ENCODE assay signal across 25 mouse cellular contexts in the genomic region with DNA sequence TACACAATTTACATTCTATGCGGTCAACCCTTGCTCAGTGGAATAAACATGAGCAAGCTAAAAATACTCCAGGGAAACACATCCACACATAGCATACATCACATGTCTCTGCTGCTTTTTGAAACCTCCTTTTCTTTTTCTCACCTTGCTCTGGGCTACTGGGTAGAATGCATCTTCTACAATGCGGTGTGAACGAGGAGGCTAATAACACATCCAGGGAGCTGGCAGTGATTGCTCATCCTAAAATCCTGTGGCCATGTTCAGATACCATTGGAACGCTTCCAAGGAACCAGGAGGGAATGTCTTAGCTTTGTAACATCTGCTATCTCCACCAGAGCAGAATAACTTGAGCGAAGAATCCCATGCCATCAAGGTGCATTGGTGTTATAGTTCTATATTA.
DNase-seq lines count a peak whose midpoint lies in the region; ATAC-seq and TF ChIP-seq lines count a peak whose summit lies in the region.
"Had no signal": no experiment of that assay in that cellular context is flagged by ENCODE, and none has a peak within 500 bp of the region (broad histone marks: within the 10 kb centered on the region; RNA-seq: fewer than 3 reads in every experiment).

No protein-coding gene starts in this region.

- TF ChIP-seq CTCF in forebrain, postnatal 0 days (IDR thresholded peaks at IDR 0.05; ENCODE audit: low read depth), result no peak
- TF ChIP-seq CTCF in hindbrain, postnatal 0 days (IDR thresholded peaks at IDR 0.05; ENCODE audit: low read depth), result no peak
- TF ChIP-seq CTCF in midbrain, postnatal 0 days (IDR thresholded peaks at IDR 0.05), result no peak

- peaks cover 2% of the 10 kb centered on the region; the same call in 1 of the 2 replicates for H3K4me1 ChIP-seq in forebrain, postnatal 0 days (ENCODE audit: insufficient read depth)
- no peaks in the 10 kb centered on the region for H3K4me1 ChIP-seq in forebrain, embryonic 10.5 days
- H3K4me1 ChIP-seq in hindbrain, postnatal 0 days (ENCODE audit: insufficient read depth, low read length), result 0 out of 2 replicates have a peak, but pooled peaks cover 2% of the 10 kb centered on the region
- no peaks in the 10 kb centered on the region for H3K4me1 ChIP-seq in hindbrain, embryonic 10.5 days (replicated peaks)
- no peaks in the 10 kb centered on the region for H3K4me1 ChIP-seq in midbrain, postnatal 0 days (ENCODE audit: insufficient read depth, low read length)
- H3K4me1 ChIP-seq: heart, embryonic 15.5 days; intestine, embryonic 15.5 days had no signal

- H3K9ac ChIP-seq in forebrain, postnatal 0 days, result no peak overlapping the region
- no peak overlapping the region for H3K9ac ChIP-seq in hindbrain, postnatal 0 days (replicated peaks; ENCODE audit: low read length)
- H3K9ac ChIP-seq in midbrain, postnatal 0 days (replicated peaks; ENCODE audit: low read length, poor library complexity, severe bottlenecking), result no peak overlapping the region
- H3K9ac ChIP-seq: heart, embryonic 15.5 days; intestine, embryonic 15.5 days; liver, postnatal 0 days; neural tube, embryonic 13.5 days had no signal

- H3K4me3 ChIP-seq in forebrain, postnatal 0 days (ENCODE audit: low read depth, low read length), result no peak overlapping the region
- H3K4me3 ChIP-seq in forebrain, embryonic 10.5 days, result no peak overlapping the region
- no peak overlapping the region for H3K4me3 ChIP-seq in hindbrain, postnatal 0 days (ENCODE audit: low read length)
- H3K4me3 ChIP-seq in hindbrain, embryonic 10.5 days, result no peak overlapping the region
- no peak overlapping the region for H3K4me3 ChIP-seq in midbrain, postnatal 0 days (ENCODE audit: low read depth, low read length)
- H3K4me3 ChIP-seq: heart, embryonic 15.5 days; intestine, embryonic 15.5 days; myocyte; neural tube, embryonic 13.5 days had no signal

- 0 out of 2 replicates have a peak, but pooled peaks have one; percentile 24 for ATAC-seq in forebrain, postnatal 0 days
- no peak for ATAC-seq in hindbrain, postnatal 0 days
- no peak for ATAC-seq in midbrain, postnatal 0 days (ENCODE audit: low FRiP score)
- ATAC-seq: forebrain, embryonic 16.5 days; intestine, embryonic 15.5 days; liver, postnatal 0 days; lung, postnatal 0 days had no signal

- no peaks in the 10 kb centered on the region for H3K9me3 ChIP-seq in forebrain, postnatal 0 days (ENCODE audit: low read length)
- no peaks in the 10 kb centered on the region for H3K9me3 ChIP-seq in forebrain, embryonic 10.5 days
- no peaks in the 10 kb centered on the region for H3K9me3 ChIP-seq in hindbrain, postnatal 0 days (ENCODE audit: low read length)
- no peaks in the 10 kb centered on the region for H3K9me3 ChIP-seq in hindbrain, embryonic 10.5 days
- no peaks in the 10 kb centered on the region for H3K9me3 ChIP-seq in midbrain, postnatal 0 days (ENCODE audit: low read length)
- H3K9me3 ChIP-seq: heart, embryonic 15.5 days; intestine, embryonic 15.5 days; neural tube, embryonic 13.5 days had no signal

- DNase-seq in forebrain, postnatal 0 days, result peak; percentile 20
- no peak for DNase-seq in forebrain, embryonic 10.5 days (ENCODE audit: extremely low spot score, low spot score)
- peak; percentile 39 for DNase-seq in hindbrain, postnatal 0 days (ENCODE audit: low spot score)
- DNase-seq in hindbrain, embryonic 10.5 days (ENCODE audit: low spot score), result no peak
- DNase-seq in right cerebral cortex, adult 18-20 months, result peak; percentile 63
- DNase-seq in right cerebral cortex, postnatal 36 days (ENCODE audit: low spot score in 2 of 2), result no peak
- peak; percentile 50 for DNase-seq in midbrain, postnatal 0 days (ENCODE audit: low spot score)
- DNase-seq in liver, result no peak
- DNase-seq: adrenal gland, postnatal 25 days; cerebellum, adult 18-20 months; cerebellum, postnatal 36 days; heart, postnatal 4 days; kidney, adult 9 months; kidney, postnatal 14 days; liver, postnatal 0 days; retina, postnatal 1 day had no signal

- no peak overlapping the region for H3K27ac ChIP-seq in forebrain, postnatal 0 days (ENCODE audit: low read depth, low read length)
- no peak overlapping the region for H3K27ac ChIP-seq in forebrain, embryonic 10.5 days
- H3K27ac ChIP-seq in hindbrain, postnatal 0 days, result no peak overlapping the region
- H3K27ac ChIP-seq in hindbrain, embryonic 10.5 days, result no peak overlapping the region
- H3K27ac ChIP-seq in midbrain, postnatal 0 days (ENCODE audit: low read depth, low read length), result no peak overlapping the region
- H3K27ac ChIP-seq: heart, embryonic 15.5 days; intestine, embryonic 15.5 days; macrophage; stomach, postnatal 0 days had no signal

- H3K36me3 ChIP-seq in forebrain, postnatal 0 days (ENCODE audit: insufficient read depth), result 0 out of 2 replicates have a peak, but pooled peaks cover 3% of the 10 kb centered on the region
- no peaks in the 10 kb centered on the region for H3K36me3 ChIP-seq in forebrain, embryonic 10.5 days (replicated peaks)
- H3K36me3 ChIP-seq in hindbrain, postnatal 0 days (ENCODE audit: insufficient read depth, low read length), result no peaks in the 10 kb centered on the region
- H3K36me3 ChIP-seq in hindbrain, embryonic 10.5 days, result no peaks in the 10 kb centered on the region
- 0 out of 2 replicates have a peak, but pooled peaks cover 4% of the 10 kb centered on the region for H3K36me3 ChIP-seq in midbrain, postnatal 0 days (ENCODE audit: insufficient read depth, low read length)
- H3K36me3 ChIP-seq: heart, embryonic 15.5 days; intestine, embryonic 15.5 days; neural tube, embryonic 13.5 days had no signal

- H3K27me3 ChIP-seq in forebrain, postnatal 0 days (ENCODE audit: insufficient read depth, low read length), result no peaks in the 10 kb centered on the region
- no peaks in the 10 kb centered on the region for H3K27me3 ChIP-seq in forebrain, embryonic 10.5 days (ENCODE audit: poor library complexity, severe bottlenecking)
- H3K27me3 ChIP-seq in hindbrain, postnatal 0 days (ENCODE audit: insufficient read depth, low read length), result no peaks in the 10 kb centered on the region
- H3K27me3 ChIP-seq in hindbrain, embryonic 10.5 days (ENCODE audit: insufficient read depth, poor library complexity, severe bottlenecking), result no peaks in the 10 kb centered on the region
- H3K27me3 ChIP-seq in midbrain, postnatal 0 days (ENCODE audit: insufficient read depth, low read length), result no peaks in the 10 kb centered on the region
- H3K27me3 ChIP-seq: heart, embryonic 15.5 days; intestine, embryonic 15.5 days; neural tube, embryonic 13.5 days had no signal

- WGBS in forebrain, postnatal 0 days, result 74% methylated on average over 5 of the region's 5 CpGs
- 92% methylated on average over 5 of the region's 5 CpGs for WGBS in forebrain, embryonic 10.5 days
- WGBS in hindbrain, postnatal 0 days, result 67% methylated on average over 5 of the region's 5 CpGs
- WGBS in hindbrain, embryonic 10.5 days, result 92% methylated on average over 5 of the region's 5 CpGs
- 73% methylated on average over 5 of the region's 5 CpGs for WGBS in midbrain, postnatal 0 days

- no peak overlapping the region for H3K4me2 ChIP-seq in forebrain, postnatal 0 days (ENCODE audit: low read depth)
- no peak overlapping the region for H3K4me2 ChIP-seq in hindbrain, postnatal 0 days (ENCODE audit: low read depth, low read length)
- H3K4me2 ChIP-seq in midbrain, postnatal 0 days (ENCODE audit: low read depth, low read length, poor library complexity, severe bottlenecking), result no peak overlapping the region
- H3K4me2 ChIP-seq: heart, embryonic 15.5 days; intestine, embryonic 15.5 days; liver, embryonic 11.5 days; neural tube, embryonic 13.5 days had no signal

Comparison
In these comparisons a context has a peak if more than half of its experiments do, and no peak if none do; other contexts are left out.
1. DNase-seq: peak in forebrain, postnatal 0 days (single experiment), hindbrain, postnatal 0 days (single experiment), right cerebral cortex, adult 18-20 months (single experiment) and midbrain, postnatal 0 days (single experiment); none in forebrain, embryonic 10.5 days (single experiment), hindbrain, embryonic 10.5 days (single experiment), right cerebral cortex, postnatal 36 days (0 of 2) and liver (single experiment).